Mouse (Mus musculus): Measurements from ENCODE around the gene Syk.

GRCm38 (mm10) chr13:52647996-52648712, 65.2 kb downstream of the Syk start:
- TF ChIP-seq EP300 (IDR thresholded peaks at IDR 0.05) = no peak
- no peak for TF ChIP-seq CTCF (IDR thresholded peaks at IDR 0.05)
